Mouse (Mus musculus): ENCODE results near the gene Inhbb. TPM values are rescaled to one million over a fixed set of nuclear protein-coding genes. Genes with fewer than 3 reads are reported as not detected.

The Inhbb gene
- polyA plus RNA-seq, 1 experiment from 2014 or later = 2.7 TPM

- no peak overlapping the region for H3K9ac ChIP-seq (ENCODE audit: low read depth, low read length)
- no peak overlapping the region for H3K27ac ChIP-seq (ENCODE audit: low read depth, low read length)
- H3K27me3 ChIP-seq (replicated peaks; ENCODE audit: control insufficient read depth, insufficient read depth, low read length) = no peaks in the 10 kb centered on the region
- H3K36me3 ChIP-seq (ENCODE audit: control insufficient read depth, insufficient read depth, low read length) = no peaks in the 10 kb centered on the region
- no peak overlapping the region for H3K4me2 ChIP-seq (ENCODE audit: low read length)
- ATAC-seq = no peak
- 58% methylated on average over 12 of the region's 12 CpGs for WGBS
- no peak overlapping the region for H3K4me3 ChIP-seq (ENCODE audit: low read length)
- H3K4me1 ChIP-seq (ENCODE audit: control insufficient read depth, insufficient read depth, low read depth, low read length) = no peaks in the 10 kb centered on the region
- H3K9me3 ChIP-seq (ENCODE audit: control insufficient read depth, low read length) = no peaks in the 10 kb centered on the region
These were observed 54.5 kb downstream of the Inhbb start for GRCm38 (mm10) chr1:119367546-119367945.

GRCm38 (mm10) chr1:119366315-119366714 lies 55.7 kb downstream of the Inhbb start:
- H3K36me3 ChIP-seq (ENCODE audit: control insufficient read depth, insufficient read depth, low read length) = no peaks in the 10 kb centered on the region
- H3K4me2 ChIP-seq (ENCODE audit: low read length) = no peak overlapping the region
- H3K27ac ChIP-seq (ENCODE audit: low read depth, low read length) = no peak overlapping the region
- H3K27me3 ChIP-seq (replicated peaks; ENCODE audit: control insufficient read depth, insufficient read depth, low read length) = no peaks in the 10 kb centered on the region
- no peak overlapping the region for H3K4me3 ChIP-seq (ENCODE audit: low read length)
- H3K9me3 ChIP-seq (ENCODE audit: control insufficient read depth, low read length) = peaks cover under 1% of the 10 kb centered on the region; the same call in 1 of the 2 replicates
- WGBS = 83% methylated on average over 6 of the region's 6 CpGs
- no peaks in the 10 kb centered on the region for H3K4me1 ChIP-seq (ENCODE audit: control insufficient read depth, insufficient read depth, low read depth, low read length)
- ATAC-seq = no peak
- no peak overlapping the region for H3K9ac ChIP-seq (ENCODE audit: low read depth, low read length)

Other genes starting within 250 kb of the Inhbb start
- 72.4 and 73.1 TPM in 2 replicates for gene Ralb, start 82.5 kb upstream of the Inhbb start, polyA plus RNA-seq (2015; fragmentation: Nextera tagmentation; extraction: Ambion mirVana)
- gene Tmem185b, start 103.9 kb upstream of the Inhbb start, polyA plus RNA-seq (2015; fragmentation: Nextera tagmentation; extraction: Ambion mirVana) = 17.3 and 18.2 TPM in 2 replicates
- 18.4 and 22.0 TPM in 2 replicates for gene Epb41l5, start 226.8 kb upstream of the Inhbb start, polyA plus RNA-seq (2015; fragmentation: Nextera tagmentation; extraction: Ambion mirVana)

Data from hindbrain, embryonic 16.5 days (tissue).